Mouse (Mus musculus) limb, embryonic 11.5 days (tissue): ENCODE data around the gene Zbtb4. TPM values are rescaled to one million over a fixed set of nuclear protein-coding genes. Genes with fewer than 3 reads are reported as not detected.
A peak's percentile ranks its signal among the peaks of the same experiment; 100 is the strongest.

Source experiments
- ATAC-seq: fragments of 200-750 bp; cut with Nextera tagmentation; 2 replicates; pipeline ENCODE4 v1.8.0; 2017; ENCODE audit warnings: low read depth; ENCODE audit not compliant: insufficient number of reproducible peaks, low FRiP score, low TSS enrichment
- DNase-seq: peaks from one replicate; pipeline ENCODE4 v3.0.0-alpha.2; 2015; ENCODE audit warnings: low spot score
- H3K27ac ChIP-seq: fragments of 300-500 bp; sonication (generic); replicated peaks from 2 replicates; pipeline ENCODE4 v1.5.1; 2014; ENCODE audit warnings: low read depth, mild to moderate bottlenecking, low read length
- H3K27me3 ChIP-seq: fragments of 300-500 bp; sonication (generic); 2 replicates; pipeline ENCODE4 v1.6.1; 2014; ENCODE audit warnings: mild to moderate bottlenecking, low read length, mixed read lengths; ENCODE audit not compliant: control insufficient read depth, insufficient read depth
- H3K36me3 ChIP-seq: fragments of 300-500 bp; sonication (generic); 2 replicates; pipeline ENCODE4 v1.6.1; 2014; ENCODE audit warnings: mild to moderate bottlenecking, low read length, moderate library complexity, mixed read lengths; ENCODE audit not compliant: control insufficient read depth, insufficient read depth
- H3K4me1 ChIP-seq: fragments of 300-500 bp; sonication (generic); 2 replicates; pipeline ENCODE4 v1.6.1; 2014; ENCODE audit warnings: low read length, mixed read lengths; ENCODE audit not compliant: control insufficient read depth, insufficient read depth
- H3K4me2 ChIP-seq: fragments of 300-500 bp; sonication (generic); 2 replicates; pipeline ENCODE4 v1.6.1; 2014; ENCODE audit warnings: low read depth, mild to moderate bottlenecking, moderate library complexity; ENCODE audit not compliant: severe bottlenecking
- H3K4me3 ChIP-seq: fragments of 300-500 bp; sonication (generic); 2 replicates; pipeline ENCODE4 v1.5.1; 2014; ENCODE audit warnings: low read depth, low read length
- H3K9ac ChIP-seq: fragments of 300-500 bp; sonication (generic); 2 replicates; pipeline ENCODE4 v1.6.1; 2014; ENCODE audit warnings: mild to moderate bottlenecking, low read length
- H3K9me3 ChIP-seq: fragments of 300-500 bp; sonication (generic); 2 replicates; pipeline ENCODE4 v1.6.1; 2016; ENCODE audit warnings: low read length; ENCODE audit not compliant: control insufficient read depth
- WGBS: fragments of 180-500 bp; shearing (Covaris S2); extraction: QIAGEN DNeasy Blood & Tissue Kit; methylation state at CpG from one replicate; pipeline ENCODE4 v1.1.7; 2014; 5-methylcytosine and 5-hydroxymethylcytosine counted together
- polyA plus RNA-seq: library from polyadenylated mRNA; unstranded; fragments of >200 nt; fragmentation: Nextera tagmentation; extraction: Ambion mirVana; gene quantifications from 2 replicates; pipeline ENCODE4 v1.2.1, GENCODE M21; 2014

Gene Zbtb4
- polyA plus RNA-seq, 1 experiment from 2014 or later: 1.1 TPM

- Histone ChIP-seq H3K4me1 (no peaks in the 10 kb centered on the region), H3K9ac (no peak overlapping the region), H3K36me3 (no peaks in the 10 kb centered on the region), H3K27me3 (peaks cover 9% of the 10 kb centered on the region; the same call in 1 of the 2 replicates), H3K4me2 (no peak overlapping the region), H3K4me3 (no peak overlapping the region), H3K27ac (no peak overlapping the region), H3K9me3 (no peaks in the 10 kb centered on the region)
- WGBS: 25% methylated on average over 4 of the region's 4 CpGs
- ATAC-seq (no peak), DNase-seq (no peak)
These were observed 16.1 kb downstream of the Zbtb4 start for GRCm38 (mm10) chr11:69781828-69782227.

- Histone ChIP-seq H3K36me3 (no peaks in the 10 kb centered on the region), H3K4me3 (no peak overlapping the region), H3K27me3 (no peaks in the 10 kb centered on the region), H3K27ac (no peak overlapping the region), H3K4me2 (no peak overlapping the region), H3K4me1 (no peaks in the 10 kb centered on the region), H3K9me3 (no peaks in the 10 kb centered on the region), H3K9ac (no peak overlapping the region)
- WGBS: 37% methylated on average over 15 of the region's 15 CpGs
- ATAC-seq: no peak
- DNase-seq: no peak
These were observed 19.1 kb downstream of the Zbtb4 start for GRCm38 (mm10) chr11:69784793-69785272.

- Histone ChIP-seq H3K36me3 (no peaks in the 10 kb centered on the region), H3K4me3 (no peak overlapping the region), H3K27me3 (no peaks in the 10 kb centered on the region), H3K4me2 (no peak overlapping the region), H3K9me3 (no peaks in the 10 kb centered on the region), H3K27ac (no peak overlapping the region), H3K4me1 (no peaks in the 10 kb centered on the region), H3K9ac (no peak overlapping the region)
- ATAC-seq (no peak), DNase-seq (no peak)
- WGBS: 92% methylated on average over 5 of the region's 5 CpGs
These were observed 21.6 kb downstream of the Zbtb4 start for GRCm38 (mm10) chr11:69787306-69787705.

- Histone ChIP-seq H3K27ac (no peak overlapping the region), H3K9me3 (no peaks in the 10 kb centered on the region), H3K9ac (no peak overlapping the region), H3K27me3 (peaks cover 4% of the 10 kb centered on the region; the same call in 1 of the 2 replicates), H3K4me1 (no peaks in the 10 kb centered on the region), H3K4me2 (no peak overlapping the region), H3K36me3 (no peaks in the 10 kb centered on the region), H3K4me3 (no peak overlapping the region)
- ATAC-seq: no peak
- 61% methylated on average over 5 of the region's 5 CpGs for WGBS
- DNase-seq: no peak
These were observed 23.7 kb downstream of the Zbtb4 start for GRCm38 (mm10) chr11:69789431-69789830.

- Histone ChIP-seq H3K9ac (no peak overlapping the region), H3K4me1 (no peaks in the 10 kb centered on the region), H3K4me3 (no peak overlapping the region), H3K36me3 (no peaks in the 10 kb centered on the region), H3K27ac (no peak overlapping the region), H3K9me3 (no peaks in the 10 kb centered on the region), H3K27me3 (peaks cover 4% of the 10 kb centered on the region; the same call in 1 of the 2 replicates), H3K4me2 (no peak overlapping the region)
- ATAC-seq (no peak), DNase-seq (no peak)
- 72% methylated on average over 5 of the region's 5 CpGs for WGBS
These were observed 25.7 kb downstream of the Zbtb4 start for GRCm38 (mm10) chr11:69791420-69791819.

- Histone ChIP-seq H3K9ac (no peak overlapping the region), H3K27ac (no peak overlapping the region), H3K4me2 (no peak overlapping the region), H3K36me3 (no peaks in the 10 kb centered on the region), H3K27me3 (peaks cover 12% of the 10 kb centered on the region), H3K4me1 (no peaks in the 10 kb centered on the region), H3K4me3 (no peak overlapping the region), H3K9me3 (no peaks in the 10 kb centered on the region)
- DNase-seq (no peak), ATAC-seq (no peak)
- WGBS: 63% methylated on average over 5 of the region's 5 CpGs
These were observed 27.7 kb downstream of the Zbtb4 start for GRCm38 (mm10) chr11:69793429-69793828.

GRCm38 (mm10) chr11:69795168-69795982 is 29.7 kb downstream of the Zbtb4 start, which contains the start of gene Chrnb1:
Gene Chrnb1 (minus strand): TSS chr11:69795943.
- H3K9ac ChIP-seq: no peak within 1 kb of the TSS
- peaks cover 20% of the 10 kb centered on the region for H3K27me3 ChIP-seq
- peak within 1 kb of the TSS; percentile 26 for H3K4me3 ChIP-seq
- DNase-seq: peak; percentile 88
- ATAC-seq: peak; percentile 88
- no peaks in the 10 kb centered on the region for H3K36me3 ChIP-seq
- H3K4me2 ChIP-seq: peak within 1 kb of the TSS; percentile 52
- 2% methylated on average over 52 of the region's 52 CpGs for WGBS
- H3K4me1 ChIP-seq: peaks cover 9% of the 10 kb centered on the region
- no peaks in the 10 kb centered on the region for H3K9me3 ChIP-seq
- H3K27ac ChIP-seq: no peak within 1 kb of the TSS

- ATAC-seq (no peak), DNase-seq (no peak)
- Histone ChIP-seq H3K27me3 (peaks cover 25% of the 10 kb centered on the region), H3K27ac (no peak overlapping the region), H3K4me2 (peak overlapping the region; percentile 52), H3K4me1 (peaks cover 14% of the 10 kb centered on the region), H3K4me3 (peak overlapping the region; percentile 26), H3K9me3 (no peaks in the 10 kb centered on the region), H3K9ac (no peak overlapping the region), H3K36me3 (no peaks in the 10 kb centered on the region)
- 3% methylated on average over 13 of the region's 13 CpGs for WGBS
These were observed 30.3 kb downstream of the Zbtb4 start for GRCm38 (mm10) chr11:69795983-69796435.
